22 mouse cellular contexts compared by ENCODE assay signal in genomic region chr1:64794096-64794495, GRCm38 (mm10). TPM values are rescaled to one million over a fixed set of nuclear protein-coding genes. Genes with fewer than 3 reads are reported as not detected.
DNase-seq lines count a peak whose midpoint lies in the region; ATAC-seq and TF ChIP-seq lines count a peak whose summit lies in the region.
"Had no signal": no experiment of that assay in that cellular context is flagged by ENCODE, and none has a peak within 500 bp of the region (broad histone marks: within the 10 kb centered on the region; RNA-seq: fewer than 3 reads in every experiment).

No protein-coding gene starts in this region.

- no peak overlapping the region for H3K27ac ChIP-seq in kidney, adult 2 months (ENCODE audit: insufficient read depth, low read depth, low read length)
- H3K27ac ChIP-seq in kidney, embryonic 16.5 days (ENCODE audit: low read length): no peak overlapping the region
- H3K27ac ChIP-seq in liver, adult 2 months (replicated peaks; ENCODE audit: insufficient read depth, low read depth, low read length): no peak overlapping the region
- H3K27ac ChIP-seq in liver, embryonic 12.5 days: no peak overlapping the region
- H3K27ac ChIP-seq: embryonic facial prominence, embryonic 13.5 days; forebrain, embryonic 10.5 days; forebrain, embryonic 12.5 days had no signal

- no peak for TF ChIP-seq CTCF in kidney, adult 2 months (conservative IDR thresholded peaks at IDR 0.05; ENCODE audit: insufficient read depth, insufficient read length, low read depth, low read length)
- no peak for TF ChIP-seq CTCF in liver, adult 2 months (IDR thresholded peaks at IDR 0.05; ENCODE audit: low read depth, low read length)

- no peaks in the 10 kb centered on the region for H3K79me2 ChIP-seq in liver, adult 2 months (ENCODE audit: control insufficient read depth, insufficient read depth, low read length)

- peak; percentile 67 for DNase-seq in kidney, adult 2 months
- peak; percentile 15 to 52 for DNase-seq in kidney, postnatal 25 days
- DNase-seq in kidney, postnatal 4 days: no peak
- peak; percentile 12 for DNase-seq in liver, adult 2 months (ENCODE audit: extremely low read depth, low read depth, low spot score)
- DNase-seq: adrenal gland, adult 2 months; adrenal gland, postnatal 10 days; adrenal gland, postnatal 25 days; cerebellum, adult 11 months; cerebellum, adult 18-20 months; cerebellum, adult 8-10 months; cerebellum, adult 9-11 months; cerebellum, postnatal 14 days; cerebellum, postnatal 36 days; embryo, embryonic 11 days had no signal

- WGBS in kidney, adult 2 months: 77% methylated on average over 11 of the region's 11 CpGs
- WGBS in kidney, embryonic 16.5 days: 81% methylated on average over 11 of the region's 11 CpGs
- WGBS in liver, adult 2 months: 93% methylated on average over 11 of the region's 11 CpGs
- 77% methylated on average over 11 of the region's 11 CpGs for WGBS in liver, embryonic 12.5 days (ENCODE audit: insufficient replicate concordance)

- H3K9ac ChIP-seq in kidney, embryonic 16.5 days (replicated peaks; ENCODE audit: low read length): no peak overlapping the region
- H3K9ac ChIP-seq in liver, adult 2 months (ENCODE audit: low read depth, low read length): no peak overlapping the region
- no peak overlapping the region for H3K9ac ChIP-seq in liver, embryonic 12.5 days
- H3K9ac ChIP-seq: embryonic facial prominence, embryonic 13.5 days; embryonic facial prominence, embryonic 15.5 days; forebrain, embryonic 12.5 days had no signal

- no peaks in the 10 kb centered on the region for H3K36me3 ChIP-seq in kidney, adult 2 months (ENCODE audit: control insufficient read depth, insufficient read depth, low read length)
- peaks cover 4% of the 10 kb centered on the region; the same call in 1 of the 2 replicates for H3K36me3 ChIP-seq in kidney, embryonic 16.5 days (ENCODE audit: insufficient read depth, low read length)
- H3K36me3 ChIP-seq in liver, adult 2 months (ENCODE audit: control insufficient read depth, insufficient read depth, low read length): no peaks in the 10 kb centered on the region
- H3K36me3 ChIP-seq in liver, embryonic 12.5 days: 0 out of 2 replicates have a peak, but pooled peaks cover 3% of the 10 kb centered on the region
- H3K36me3 ChIP-seq: embryonic facial prominence, embryonic 15.5 days; forebrain, embryonic 12.5 days had no signal

- H3K27me3 ChIP-seq in kidney, adult 2 months (replicated peaks; ENCODE audit: control insufficient read depth, insufficient read depth, low read length): no peaks in the 10 kb centered on the region
- H3K27me3 ChIP-seq in kidney, embryonic 16.5 days (ENCODE audit: insufficient read depth, low read length): no peaks in the 10 kb centered on the region
- no peaks in the 10 kb centered on the region for H3K27me3 ChIP-seq in liver, adult 2 months (ENCODE audit: control insufficient read depth, insufficient read depth, low read length)
- H3K27me3 ChIP-seq in liver, embryonic 12.5 days (replicated peaks): no peaks in the 10 kb centered on the region
- H3K27me3 ChIP-seq: embryonic facial prominence, embryonic 13.5 days; embryonic facial prominence, embryonic 15.5 days had no signal

- H3K4me2 ChIP-seq in kidney, embryonic 16.5 days (replicated peaks; ENCODE audit: low read depth, low read length): no peak overlapping the region
- H3K4me2 ChIP-seq in liver, embryonic 12.5 days: no peak overlapping the region
- H3K4me2 ChIP-seq: embryonic facial prominence, embryonic 13.5 days; embryonic facial prominence, embryonic 15.5 days; forebrain, embryonic 12.5 days had no signal

- H3K4me3 ChIP-seq in kidney, adult 2 months (ENCODE audit: insufficient read depth, low read depth, low read length): no peak overlapping the region
- H3K4me3 ChIP-seq in kidney, embryonic 16.5 days (ENCODE audit: low read length): no peak overlapping the region
- no peak overlapping the region for H3K4me3 ChIP-seq in liver, adult 2 months (ENCODE audit: insufficient read depth, low read depth, low read length)
- H3K4me3 ChIP-seq in liver, embryonic 12.5 days: no peak overlapping the region
- H3K4me3 ChIP-seq: embryonic facial prominence, embryonic 13.5 days; embryonic facial prominence, embryonic 15.5 days; erythroblast, embryonic 14.5 days; forebrain, embryonic 10.5 days; forebrain, embryonic 12.5 days had no signal

- no peak for ATAC-seq in kidney, embryonic 16.5 days (ENCODE audit: low FRiP score, low TSS enrichment)
- no peak for ATAC-seq in liver, embryonic 12.5 days
- ATAC-seq: forebrain, embryonic 14.5 days had no signal

- peaks cover 20% of the 10 kb centered on the region for H3K4me1 ChIP-seq in kidney, adult 2 months (ENCODE audit: control insufficient read depth, insufficient read depth, low read length)
- H3K4me1 ChIP-seq in kidney, embryonic 16.5 days (ENCODE audit: insufficient read depth, low read length): peaks cover 19% of the 10 kb centered on the region
- H3K4me1 ChIP-seq in liver, adult 2 months (ENCODE audit: control insufficient read depth, insufficient read depth, low read length): peaks cover 23% of the 10 kb centered on the region
- peaks cover 33% of the 10 kb centered on the region for H3K4me1 ChIP-seq in liver, embryonic 12.5 days

- H3K9me3 ChIP-seq in kidney, embryonic 16.5 days (ENCODE audit: low read length): no peaks in the 10 kb centered on the region
- no peaks in the 10 kb centered on the region for H3K9me3 ChIP-seq in liver, embryonic 12.5 days (replicated peaks)
- H3K9me3 ChIP-seq: embryonic facial prominence, embryonic 13.5 days; embryonic facial prominence, embryonic 15.5 days; forebrain, embryonic 10.5 days; forebrain, embryonic 12.5 days had no signal

- no peak for TF ChIP-seq POLR2A in kidney, adult 2 months (IDR thresholded peaks at IDR 0.05; ENCODE audit: low read depth, low read length)
- no peak for TF ChIP-seq POLR2A in liver, adult 2 months (IDR thresholded peaks at IDR 0.05; ENCODE audit: extremely low read depth, insufficient read depth, low read length)

RNA-seq across cellular contexts. Expression of gene Fzd5, which starts 56.5 kb away (rescaled TPM):
- polyA plus RNA-seq in kidney, adult 2 months (2012; rRNA removed): 9.7 and 13.8 TPM in 2 replicates
- 2.1 and 2.4 TPM in 2 replicates for polyA plus RNA-seq in kidney, embryonic 16.5 days (2015; fragmentation: Nextera tagmentation; extraction: Ambion mirVana)
- 3.1 and 4.0 TPM in 2 replicates for total RNA-seq in liver, adult 2 months (2014; rRNA removed)
- 4.7 and 4.9 TPM in 2 replicates for polyA plus RNA-seq in liver, adult 2 months (2012; rRNA removed)
- 3.6 and 4.1 TPM in 2 replicates for polyA plus RNA-seq in liver, embryonic 12.5 days (2016; fragmentation: Nextera tagmentation; extraction: Ambion mirVana)

Comparison
In these comparisons a context has a peak if more than half of its experiments do, and no peak if none do; other contexts are left out.
1. DNase-seq: peak in kidney, adult 2 months (single experiment), kidney, postnatal 25 days (2 of 2) and liver, adult 2 months (single experiment); none in kidney, postnatal 4 days (0 of 2).